Mouse (Mus musculus): ENCODE data around the gene Ptma. TPM values are rescaled to one million over a fixed set of nuclear protein-coding genes. Genes with fewer than 3 reads are reported as not detected.
A peak's percentile ranks its signal among the peaks of the same experiment; 100 is the strongest.

Gene Ptma
- polyA plus RNA-seq, 1 experiment = 593 TPM

GRCm38 (mm10) chr1:86503906-86504696 lies 22.4 kb upstream of the Ptma start:
- Histone ChIP-seq H3K79me2 (ENCODE audit: control insufficient read depth, insufficient read depth) (no peaks in the 10 kb centered on the region), H3K4me3 (peak overlapping the region; percentile 29), H3K4me2 (ENCODE audit: low read depth) (peak overlapping the region; percentile 97), H3K27me3 (ENCODE audit: control insufficient read depth, insufficient read depth, insufficient read length) (no peaks in the 10 kb centered on the region), H3ac (ENCODE audit: control insufficient read depth, insufficient read length) (no peak overlapping the region), H3K36me3 (ENCODE audit: control insufficient read depth, insufficient read depth) (no peaks in the 10 kb centered on the region)
- TF ChIP-seq POLR2A (IDR thresholded peaks at IDR 0.05; ENCODE audit: insufficient read length, low read depth) = peak; percentile 35
- peak in 2 of 3 experiments; percentile 34 to 35 for TF ChIP-seq MYOD1 (IDR thresholded peaks at IDR 0.05; ENCODE audit: control insufficient read depth in 1 of 3, insufficient read length in 2 of 3, low read depth in 2 of 3)
- no peak for TF ChIP-seq SRF (IDR thresholded peaks at IDR 0.05; ENCODE audit: control insufficient read depth, insufficient read length, low read depth)
- peak; percentile 31 for TF ChIP-seq MAX (IDR thresholded peaks at IDR 0.05; ENCODE audit: low read depth)
- TF ChIP-seq CEBPB (IDR thresholded peaks at IDR 0.05; ENCODE audit: insufficient read depth, poor library complexity, severe bottlenecking) = no peak
- no peak for TF ChIP-seq E2F4 (IDR thresholded peaks at IDR 0.05; ENCODE audit: insufficient read depth)
- TF ChIP-seq TCF12 (IDR thresholded peaks at IDR 0.05; ENCODE audit: insufficient read depth, poor library complexity, severe bottlenecking) = no peak
- TF ChIP-seq REST (IDR thresholded peaks at IDR 0.05; ENCODE audit: insufficient read depth, insufficient read length) = no peak
- TF ChIP-seq POLR2AphosphoS2 (IDR thresholded peaks at IDR 0.05; ENCODE audit: insufficient read length, low read depth) = peak; percentile 52
- no peak for TF ChIP-seq TCF3 (IDR thresholded peaks at IDR 0.05; ENCODE audit: insufficient read length, low read depth)
- peak; percentile 40 for TF ChIP-seq USF1 (IDR thresholded peaks at IDR 0.05; ENCODE audit: low read depth)
- peak in 1 of 3 experiments; percentile 43 for TF ChIP-seq MYOG (IDR thresholded peaks at IDR 0.05; ENCODE audit: control insufficient read depth in 1 of 3, insufficient read depth in 1 of 3, insufficient read length in 2 of 3, low read depth in 2 of 3)

- peak overlapping the region; percentile 97 for H3K4me2 ChIP-seq (ENCODE audit: low read depth)
- no peaks in the 10 kb centered on the region for H3K27me3 ChIP-seq (ENCODE audit: control insufficient read depth, insufficient read depth, insufficient read length)
- H3ac ChIP-seq (ENCODE audit: control insufficient read depth, insufficient read length) = no peak overlapping the region
- H3K4me3 ChIP-seq = peak overlapping the region; percentile 29
- TF ChIP-seq POLR2AphosphoS2 (IDR thresholded peaks at IDR 0.05; ENCODE audit: insufficient read length, low read depth) = no peak
- no peak for TF ChIP-seq REST (IDR thresholded peaks at IDR 0.05; ENCODE audit: insufficient read depth, insufficient read length)
- TF ChIP-seq SRF (IDR thresholded peaks at IDR 0.05; ENCODE audit: control insufficient read depth, insufficient read length, low read depth) = no peak
- no peak for TF ChIP-seq MYOG (IDR thresholded peaks at IDR 0.05; ENCODE audit: control insufficient read depth in 1 of 3, insufficient read depth in 1 of 3, insufficient read length in 2 of 3, low read depth in 2 of 3)
- no peak for TF ChIP-seq TCF12 (IDR thresholded peaks at IDR 0.05; ENCODE audit: insufficient read depth, poor library complexity, severe bottlenecking)
- TF ChIP-seq TCF3 (IDR thresholded peaks at IDR 0.05; ENCODE audit: insufficient read length, low read depth) = no peak
- TF ChIP-seq USF1 (IDR thresholded peaks at IDR 0.05; ENCODE audit: low read depth) = no peak
- TF ChIP-seq MYOD1 (IDR thresholded peaks at IDR 0.05; ENCODE audit: control insufficient read depth in 1 of 3, insufficient read length in 2 of 3, low read depth in 2 of 3) = no peak
- no peak for TF ChIP-seq POLR2A (IDR thresholded peaks at IDR 0.05; ENCODE audit: insufficient read length, low read depth)
- TF ChIP-seq CEBPB (IDR thresholded peaks at IDR 0.05; ENCODE audit: insufficient read depth, poor library complexity, severe bottlenecking) = no peak
- no peak for TF ChIP-seq E2F4 (IDR thresholded peaks at IDR 0.05; ENCODE audit: insufficient read depth)
- no peaks in the 10 kb centered on the region for H3K36me3 ChIP-seq (ENCODE audit: control insufficient read depth, insufficient read depth)
- no peaks in the 10 kb centered on the region for H3K79me2 ChIP-seq (ENCODE audit: control insufficient read depth, insufficient read depth)
Observed at GRCm38 (mm10) chr1:86504697-86505421, 21.7 kb upstream of the Ptma start.

- peak; percentile 19 for TF ChIP-seq TCF12 (IDR thresholded peaks at IDR 0.05; ENCODE audit: insufficient read depth, poor library complexity, severe bottlenecking)
- TF ChIP-seq SRF (IDR thresholded peaks at IDR 0.05; ENCODE audit: control insufficient read depth, insufficient read length, low read depth) = no peak
- TF ChIP-seq MYOG (IDR thresholded peaks at IDR 0.05; ENCODE audit: control insufficient read depth in 1 of 3, insufficient read depth in 1 of 3, insufficient read length in 2 of 3, low read depth in 2 of 3) = peak in 2 of 3 experiments; percentile 16 to 60
- no peak for TF ChIP-seq USF1 (IDR thresholded peaks at IDR 0.05; ENCODE audit: low read depth)
- no peak for TF ChIP-seq POLR2AphosphoS2 (IDR thresholded peaks at IDR 0.05; ENCODE audit: insufficient read length, low read depth)
- TF ChIP-seq E2F4 (IDR thresholded peaks at IDR 0.05; ENCODE audit: insufficient read depth) = no peak
- TF ChIP-seq MYOD1 (IDR thresholded peaks at IDR 0.05; ENCODE audit: control insufficient read depth in 1 of 3, insufficient read length in 2 of 3, low read depth in 2 of 3) = peak; percentile 56 to 90 (median 74)
- TF ChIP-seq MAX (IDR thresholded peaks at IDR 0.05; ENCODE audit: low read depth) = no peak
- H3K4me3 ChIP-seq = peak overlapping the region; percentile 29
- H3ac ChIP-seq (ENCODE audit: control insufficient read depth, insufficient read length) = no peak overlapping the region
- no peaks in the 10 kb centered on the region for H3K36me3 ChIP-seq (ENCODE audit: control insufficient read depth, insufficient read depth)
- H3K79me2 ChIP-seq (ENCODE audit: control insufficient read depth, insufficient read depth) = no peaks in the 10 kb centered on the region
- H3K27me3 ChIP-seq (ENCODE audit: control insufficient read depth, insufficient read depth, insufficient read length) = no peaks in the 10 kb centered on the region
- peak overlapping the region; percentile 97 for H3K4me2 ChIP-seq (ENCODE audit: low read depth)
Observed at GRCm38 (mm10) chr1:86505461-86505860, 21.1 kb upstream of the Ptma start.

GRCm38 (mm10) chr1:86506420-86506819 lies 20.1 kb upstream of the Ptma start:
- Histone ChIP-seq H3ac (ENCODE audit: control insufficient read depth, insufficient read length) (no peak overlapping the region), H3K27me3 (ENCODE audit: control insufficient read depth, insufficient read depth, insufficient read length) (no peaks in the 10 kb centered on the region), H3K4me3 (no peak overlapping the region), H3K4me2 (ENCODE audit: low read depth) (no peak overlapping the region), H3K36me3 (ENCODE audit: control insufficient read depth, insufficient read depth) (no peaks in the 10 kb centered on the region), H3K79me2 (ENCODE audit: control insufficient read depth, insufficient read depth) (no peaks in the 10 kb centered on the region)
- TF ChIP-seq USF1 (IDR thresholded peaks at IDR 0.05; ENCODE audit: low read depth) (no peak), E2F4 (IDR thresholded peaks at IDR 0.05; ENCODE audit: insufficient read depth) (no peak), MYOD1 (IDR thresholded peaks at IDR 0.05; ENCODE audit: control insufficient read depth in 1 of 3, insufficient read length in 2 of 3, low read depth in 2 of 3) (no peak), POLR2AphosphoS2 (IDR thresholded peaks at IDR 0.05; ENCODE audit: insufficient read length, low read depth) (no peak), TCF12 (IDR thresholded peaks at IDR 0.05; ENCODE audit: insufficient read depth, poor library complexity, severe bottlenecking) (no peak), REST (IDR thresholded peaks at IDR 0.05; ENCODE audit: insufficient read depth, insufficient read length) (no peak), TCF3 (IDR thresholded peaks at IDR 0.05; ENCODE audit: insufficient read length, low read depth) (no peak), MYOG (IDR thresholded peaks at IDR 0.05; ENCODE audit: control insufficient read depth in 1 of 3, insufficient read depth in 1 of 3, insufficient read length in 2 of 3, low read depth in 2 of 3) (no peak), POLR2A (IDR thresholded peaks at IDR 0.05; ENCODE audit: insufficient read length, low read depth) (no peak), MAX (IDR thresholded peaks at IDR 0.05; ENCODE audit: low read depth) (no peak), SRF (IDR thresholded peaks at IDR 0.05; ENCODE audit: control insufficient read depth, insufficient read length, low read depth) (no peak), CEBPB (IDR thresholded peaks at IDR 0.05; ENCODE audit: insufficient read depth, poor library complexity, severe bottlenecking) (no peak)
